Mouse (Mus musculus): ENCODE measurements around the gene Snrnp70.

Gene Snrnp70

GRCm38 (mm10) chr7:45401521-45402085 lies 6.1 kb upstream of the Snrnp70 start:
- no peak for TF ChIP-seq GATA4 (IDR thresholded peaks at IDR 0.05; ENCODE audit: insufficient replicate concordance, low read length)

- TF ChIP-seq GATA4 (IDR thresholded peaks at IDR 0.05; ENCODE audit: insufficient replicate concordance, low read length), result no peak
These were observed 1.2 kb upstream of the Snrnp70 start for GRCm38 (mm10) chr7:45396787-45397186.

GRCm38 (mm10) chr7:45395129-45395541 lies 407 bp downstream of the Snrnp70 start:
- TF ChIP-seq GATA4 (IDR thresholded peaks at IDR 0.05; ENCODE audit: insufficient replicate concordance, low read length), result no peak

GRCm38 (mm10) chr7:45386077-45386476 lies 9.5 kb downstream of the Snrnp70 start:
- TF ChIP-seq GATA4 (IDR thresholded peaks at IDR 0.05; ENCODE audit: insufficient replicate concordance, low read length), result no peak

- TF ChIP-seq GATA4 (IDR thresholded peaks at IDR 0.05; ENCODE audit: insufficient replicate concordance, low read length), result no peak
These were observed 19.5 kb downstream of the Snrnp70 start for GRCm38 (mm10) chr7:45376057-45376456.

- TF ChIP-seq GATA4 (IDR thresholded peaks at IDR 0.05; ENCODE audit: insufficient replicate concordance, low read length), result no peak
These were observed 20.9 kb downstream of the Snrnp70 start for GRCm38 (mm10) chr7:45374620-45375019.

- TF ChIP-seq GATA4 (IDR thresholded peaks at IDR 0.05; ENCODE audit: insufficient replicate concordance, low read length), result no peak
These were observed 23.2 kb downstream of the Snrnp70 start for GRCm38 (mm10) chr7:45372371-45372770.

- no peak for TF ChIP-seq GATA4 (IDR thresholded peaks at IDR 0.05; ENCODE audit: insufficient replicate concordance, low read length)
These were observed 24.8 kb downstream of the Snrnp70 start, which contains the start of gene Lin7b for GRCm38 (mm10) chr7:45370475-45371311. Lin7b (minus strand) TSS chr7:45370583.

- no peak for TF ChIP-seq GATA4 (IDR thresholded peaks at IDR 0.05; ENCODE audit: insufficient replicate concordance, low read length)
These were observed 25.6 kb downstream of the Snrnp70 start for GRCm38 (mm10) chr7:45369836-45370474.

- no peak for TF ChIP-seq GATA4 (IDR thresholded peaks at IDR 0.05; ENCODE audit: insufficient replicate concordance, low read length)
These were observed 26.4 kb downstream of the Snrnp70 start for GRCm38 (mm10) chr7:45369022-45369745.

- no peak for TF ChIP-seq GATA4 (IDR thresholded peaks at IDR 0.05; ENCODE audit: insufficient replicate concordance, low read length)
These were observed 27.4 kb downstream of the Snrnp70 start for GRCm38 (mm10) chr7:45368178-45368577.

GRCm38 (mm10) chr7:45367020-45367880 lies 28.3 kb downstream of the Snrnp70 start:
- TF ChIP-seq GATA4 (IDR thresholded peaks at IDR 0.05; ENCODE audit: insufficient replicate concordance, low read length), result no peak

GRCm38 (mm10) chr7:45366652-45367019 lies 28.9 kb downstream of the Snrnp70 start, which contains the start of gene Ppfia3:
Ppfia3 (minus strand) TSS chr7:45367019.
- no peak for TF ChIP-seq GATA4 (IDR thresholded peaks at IDR 0.05; ENCODE audit: insufficient replicate concordance, low read length)
